Mouse (Mus musculus) lung, embryonic 16.5 days (tissue): ENCODE data around the gene Mfrp. TPM values are rescaled to one million over a fixed set of nuclear protein-coding genes. Genes with fewer than 3 reads are reported as not detected.
A peak's percentile ranks its signal among the peaks of the same experiment; 100 is the strongest.

ENCODE experiments used
- ATAC-seq: fragments of 200-750 bp; cut with Nextera tagmentation; 2 replicates; pipeline ENCODE4 v1.8.0; 2017; ENCODE audit warnings: low read depth, mild to moderate bottlenecking, moderate library complexity
- H3K27ac ChIP-seq: fragments of 300-500 bp; sonication (generic); 2 replicates; pipeline ENCODE4 v1.5.1; 2014; ENCODE audit warnings: mild to moderate bottlenecking, control low read depth, low read length
- H3K27me3 ChIP-seq: fragments of 300-500 bp; sonication (generic); 2 replicates; pipeline ENCODE4 v1.6.1; 2014; ENCODE audit warnings: low read depth, low read length, mixed read lengths; ENCODE audit not compliant: control insufficient read depth, insufficient read depth
- H3K36me3 ChIP-seq: fragments of 300-500 bp; sonication (generic); 2 replicates; pipeline ENCODE4 v1.6.1; 2014; ENCODE audit warnings: low read length; ENCODE audit not compliant: control insufficient read depth, insufficient read depth
- H3K4me1 ChIP-seq: fragments of 300-500 bp; sonication (generic); replicated peaks from 2 replicates; pipeline ENCODE4 v1.6.1; 2014; ENCODE audit warnings: low read length, mixed read lengths; ENCODE audit not compliant: control insufficient read depth, insufficient read depth
- H3K4me2 ChIP-seq: fragments of 300-500 bp; sonication (generic); 2 replicates; pipeline ENCODE4 v1.6.1; 2014; ENCODE audit warnings: low read depth, low read length, control low read depth
- H3K4me3 ChIP-seq: fragments of 300-500 bp; sonication (generic); 2 replicates; pipeline ENCODE4 v1.5.1; 2014; ENCODE audit warnings: mild to moderate bottlenecking, low read length, control low read depth
- H3K9ac ChIP-seq: fragments of 300-500 bp; sonication (generic); 2 replicates; pipeline ENCODE4 v1.6.1; 2014; ENCODE audit warnings: low read length, control low read depth
- H3K9me3 ChIP-seq: fragments of 300-500 bp; sonication (generic); 2 replicates; pipeline ENCODE4 v1.6.1; 2016; ENCODE audit warnings: low read length; ENCODE audit not compliant: control insufficient read depth
- WGBS: fragments of 180-500 bp; shearing (Covaris S2); extraction: QIAGEN DNeasy Blood & Tissue Kit; methylation state at CpG from one replicate; pipeline ENCODE4 v1.1.7; 2014; 5-methylcytosine and 5-hydroxymethylcytosine counted together
- polyA plus RNA-seq: library from polyadenylated mRNA; unstranded; fragments of >200 nt; fragmentation: Nextera tagmentation; extraction: Ambion mirVana; gene quantifications from 2 replicates; pipeline ENCODE4 v1.2.1, GENCODE M21; 2015

Gene Mfrp
- polyA plus RNA-seq, 1 experiment from 2014 or later: 0.21 TPM

- Histone ChIP-seq H3K9me3 (no peaks in the 10 kb centered on the region), H3K36me3 (no peaks in the 10 kb centered on the region), H3K4me3 (no peak overlapping the region), H3K27ac (no peak overlapping the region), H3K4me1 (peaks cover 19% of the 10 kb centered on the region), H3K4me2 (no peak overlapping the region), H3K9ac (no peak overlapping the region), H3K27me3 (no peaks in the 10 kb centered on the region; the same call in none of the 2 replicates)
- 17% methylated on average over 5 of the region's 5 CpGs for WGBS
- no peak for ATAC-seq
Observed at GRCm38 (mm10) chr9:44076764-44077120, 24.8 kb upstream of the Mfrp start.

GRCm38 (mm10) chr9:44077266-44077910 is 24.1 kb upstream of the Mfrp start:
- ATAC-seq: no peak
- H3K9ac ChIP-seq: no peak overlapping the region
- 80% methylated on average over 11 of the region's 11 CpGs for WGBS
- no peak overlapping the region for H3K27ac ChIP-seq
- H3K4me3 ChIP-seq: no peak overlapping the region
- no peaks in the 10 kb centered on the region for H3K9me3 ChIP-seq
- H3K36me3 ChIP-seq: no peaks in the 10 kb centered on the region
- H3K4me2 ChIP-seq: no peak overlapping the region
- H3K4me1 ChIP-seq: peaks cover 15% of the 10 kb centered on the region
- no peaks in the 10 kb centered on the region; the same call in 1 of the 2 replicates for H3K27me3 ChIP-seq

- H3K4me1 ChIP-seq: peaks cover 15% of the 10 kb centered on the region
- H3K9ac ChIP-seq: no peak overlapping the region
Observed at GRCm38 (mm10) chr9:44078136-44078797, 23.3 kb upstream of the Mfrp start.

GRCm38 (mm10) chr9:44078955-44079756 is 22.4 kb upstream of the Mfrp start:
- peak; percentile 90 for ATAC-seq
- WGBS: 22% methylated on average over 14 of the region's 16 CpGs
- H3K4me2 ChIP-seq: peak overlapping the region; percentile 25
- peaks cover 24% of the 10 kb centered on the region for H3K4me1 ChIP-seq
- H3K9ac ChIP-seq: no peak overlapping the region
- no peaks in the 10 kb centered on the region for H3K9me3 ChIP-seq
- H3K4me3 ChIP-seq: no peak overlapping the region
- H3K36me3 ChIP-seq: no peaks in the 10 kb centered on the region
- H3K27me3 ChIP-seq: peaks cover 8% of the 10 kb centered on the region
- peak overlapping the region; percentile 47 for H3K27ac ChIP-seq

More at GRCm38 (mm10) chr9:44078136-44078797, 23.3 kb upstream of the Mfrp start:
- ATAC-seq: no peak
- H3K4me2 ChIP-seq: peak overlapping the region; percentile 25
- peak overlapping the region; percentile 47 for H3K27ac ChIP-seq
- H3K27me3 ChIP-seq: peaks cover 3% of the 10 kb centered on the region; the same call in 1 of the 2 replicates
- WGBS: 76% methylated on average over 10 of the region's 10 CpGs
- H3K4me3 ChIP-seq: no peak overlapping the region
- no peaks in the 10 kb centered on the region for H3K9me3 ChIP-seq
- H3K36me3 ChIP-seq: no peaks in the 10 kb centered on the region

- no peak for ATAC-seq
- WGBS: 53% methylated on average over 10 of the region's 10 CpGs
- no peak overlapping the region for H3K4me3 ChIP-seq
Observed at GRCm38 (mm10) chr9:44079997-44080780, 21.3 kb upstream of the Mfrp start.

GRCm38 (mm10) chr9:44080953-44081352 is 20.6 kb upstream of the Mfrp start:
- Histone ChIP-seq H3K4me3 (no peak overlapping the region), H3K27ac (no peak overlapping the region), H3K27me3 (peaks cover 12% of the 10 kb centered on the region), H3K36me3 (no peaks in the 10 kb centered on the region), H3K9ac (no peak overlapping the region), H3K4me2 (no peak overlapping the region), H3K9me3 (no peaks in the 10 kb centered on the region), H3K4me1 (peaks cover 32% of the 10 kb centered on the region)
- 60% methylated on average over 5 of the region's 5 CpGs for WGBS
- no peak for ATAC-seq

More at GRCm38 (mm10) chr9:44079997-44080780, 21.3 kb upstream of the Mfrp start:
- Histone ChIP-seq H3K27me3 (peaks cover 10% of the 10 kb centered on the region), H3K27ac (no peak overlapping the region), H3K36me3 (no peaks in the 10 kb centered on the region), H3K9me3 (no peaks in the 10 kb centered on the region), H3K4me2 (no peak overlapping the region), H3K9ac (no peak overlapping the region), H3K4me1 (peaks cover 29% of the 10 kb centered on the region)

- H3K9me3 ChIP-seq: no peaks in the 10 kb centered on the region
- no peaks in the 10 kb centered on the region for H3K36me3 ChIP-seq
- peaks cover 32% of the 10 kb centered on the region for H3K4me1 ChIP-seq
- H3K9ac ChIP-seq: no peak overlapping the region
- whole genome bisulfite sequencing: 73% methylated on average over 5 of the region's 5 CpGs
- H3K27me3 ChIP-seq: peaks cover 13% of the 10 kb centered on the region
- no peak overlapping the region for H3K27ac ChIP-seq
- no peak overlapping the region for H3K4me2 ChIP-seq
- no peak for ATAC-seq
- no peak overlapping the region for H3K4me3 ChIP-seq
Observed at GRCm38 (mm10) chr9:44081581-44081980, 19.9 kb upstream of the Mfrp start.

GRCm38 (mm10) chr9:44082266-44082665 is 19.3 kb upstream of the Mfrp start:
- H3K4me2 ChIP-seq: no peak overlapping the region
- 91% methylated on average over 5 of the region's 5 CpGs for WGBS
- H3K9ac ChIP-seq: no peak overlapping the region
- no peak for ATAC-seq
- H3K27me3 ChIP-seq: peaks cover 16% of the 10 kb centered on the region
- H3K4me3 ChIP-seq: no peak overlapping the region
- H3K27ac ChIP-seq: no peak overlapping the region
- no peaks in the 10 kb centered on the region for H3K9me3 ChIP-seq
- H3K4me1 ChIP-seq: peaks cover 33% of the 10 kb centered on the region
- no peaks in the 10 kb centered on the region for H3K36me3 ChIP-seq
